Mouse (Mus musculus): Measurements from ENCODE around the gene Gm5662.
"Not testable (repeated sequence)": the region's sequence is repeated elsewhere in the genome, so short reads cannot be mapped to it uniquely, and the experiment has no call there.

GRCm38 (mm10) chr12:88323926-88324325, 49.6 kb upstream of the Gm5662 start, which contains the start of gene Gm5039:
- not testable (repeated sequence) for TF ChIP-seq POLR2A (IDR thresholded peaks at IDR 0.05; ENCODE audit: low read depth, low read length); CTCF (IDR thresholded peaks at IDR 0.05; ENCODE audit: extremely low read depth, insufficient read depth, insufficient read length, insufficient replicate concordance)

Measured in spleen, adult 2 months (tissue).